Mouse (Mus musculus) lung, postnatal 4 days (tissue): ENCODE measurements at regions not wholly inside any gene's neighbourhood (a gene's known extent, or its start where the extent isn't known, plus 50 kb on each side); places are given as distances from the start of the nearest gene placed in this dataset.

Experiments
- DNase-seq, 2 experiments: peaks; one replicate each; pipeline ENCODE4 v3.0.0; 2021

DNA sequence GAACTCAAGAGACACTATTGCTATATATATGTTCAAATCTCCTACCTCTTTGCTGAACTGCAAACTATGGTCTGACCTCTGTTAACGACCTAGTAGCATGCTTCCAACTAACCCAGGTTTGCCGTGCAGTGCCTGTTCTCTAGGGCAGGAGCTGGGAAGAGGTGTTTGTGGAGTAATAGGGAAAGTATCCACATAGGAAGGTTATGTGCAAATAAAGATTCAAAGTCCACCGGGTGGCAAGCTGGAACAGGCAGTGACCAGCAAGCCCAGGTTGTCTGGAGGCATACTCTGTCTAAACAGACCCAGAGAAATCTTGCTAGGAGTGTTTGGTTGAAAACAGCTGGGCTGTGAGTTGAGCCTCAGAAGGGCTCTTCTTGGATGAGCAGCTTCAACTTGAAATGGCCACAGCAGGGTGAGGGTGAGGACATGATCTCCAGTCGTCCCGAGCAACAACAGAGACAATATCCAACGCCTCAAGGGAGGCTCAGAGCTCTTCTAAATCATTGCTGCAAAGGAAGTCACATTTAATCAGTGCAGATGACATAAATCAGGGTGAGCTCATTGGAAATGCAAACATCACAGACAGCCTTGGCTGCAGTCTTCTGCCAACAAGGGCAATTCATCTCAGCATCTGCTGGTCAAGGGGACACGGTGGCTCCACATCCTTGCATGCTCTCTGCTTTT is 846.7 kb downstream of the Synb start:
- no peak for DNase-seq

DNA sequence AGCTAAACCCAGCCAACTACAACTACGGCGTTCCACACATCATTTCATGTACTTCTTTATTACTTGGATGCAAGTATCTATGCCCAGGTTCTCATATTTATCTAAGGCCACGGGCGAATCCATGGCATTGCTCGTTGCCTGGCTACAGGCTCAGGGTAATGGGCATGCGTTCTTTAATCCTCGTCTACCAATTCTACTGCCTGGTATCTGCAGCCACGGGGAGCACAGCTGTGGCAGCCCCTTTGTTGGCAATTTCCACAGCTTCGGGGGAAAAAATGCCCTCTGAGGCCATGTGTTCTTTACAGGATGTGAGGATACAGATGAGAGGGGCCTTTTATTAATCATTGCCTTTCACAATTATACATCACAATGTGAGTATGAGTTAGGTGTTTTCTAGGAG is 860.8 kb downstream of the Synb start:
- no peak for DNase-seq

GRCm38 (mm10) chr14:68432111-68432510 is 862.0 kb downstream of the Synb start:
- peak; percentile 9 to 29 for DNase-seq

DNA sequence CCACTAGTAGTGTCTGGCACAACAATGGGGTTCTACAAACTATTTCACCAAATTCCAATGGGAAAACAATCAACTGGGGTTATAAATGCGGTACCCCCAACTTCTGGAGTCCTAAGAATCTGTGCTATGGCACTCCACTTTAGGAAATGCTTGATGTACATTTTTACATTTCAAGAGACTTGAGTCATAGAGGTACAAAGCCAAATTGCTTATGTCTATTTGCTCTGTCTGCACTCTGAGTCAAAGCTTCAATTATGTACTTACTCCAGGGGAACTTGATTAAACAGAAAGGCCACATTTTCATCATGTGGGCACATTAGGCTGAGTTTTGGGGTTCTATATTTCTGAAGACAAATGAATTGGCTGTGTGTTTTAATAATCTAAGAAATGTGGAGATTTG is 866.9 kb downstream of the Synb start:
- DNase-seq = no peak

DNA sequence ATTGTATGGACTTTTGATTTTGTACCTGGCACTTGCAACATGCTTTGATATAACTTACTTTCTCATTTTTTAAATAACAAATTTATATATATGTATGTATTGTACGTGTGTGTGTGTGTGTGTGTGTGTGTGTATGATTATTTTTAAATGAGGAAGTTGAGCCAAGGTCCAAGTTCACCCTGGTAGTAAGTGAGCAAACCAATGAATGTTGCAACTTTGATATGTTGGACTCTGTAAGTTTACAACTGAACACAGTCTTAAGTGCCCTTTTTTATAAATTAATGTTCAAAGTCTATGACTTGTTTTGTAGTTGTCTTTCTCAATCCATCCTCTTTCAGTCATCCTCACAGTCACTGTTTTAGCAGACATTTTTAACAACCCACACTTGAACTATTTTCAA is 901.7 kb downstream of the Synb start:
- no peak for DNase-seq

DNA sequence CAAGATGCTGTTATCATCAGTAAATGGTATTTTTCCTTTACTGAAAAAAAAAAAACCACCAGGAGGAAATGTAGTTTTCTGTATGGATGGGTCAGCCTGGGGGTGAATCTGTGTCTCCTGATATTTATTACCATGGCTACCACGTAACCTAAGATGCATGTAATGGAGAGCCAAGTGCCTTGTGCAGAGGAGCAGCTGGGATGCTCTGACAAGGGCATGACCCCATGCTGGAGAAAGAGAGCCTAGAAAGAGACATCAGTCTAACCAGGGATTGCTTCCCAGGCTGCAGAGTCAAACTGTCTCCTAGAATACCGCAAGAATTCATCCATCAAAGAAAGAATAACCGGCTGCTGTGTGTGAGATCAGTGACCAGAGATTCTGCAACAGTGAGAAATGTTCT is 902.2 kb downstream of the Synb start:
- no peak for DNase-seq

DNA sequence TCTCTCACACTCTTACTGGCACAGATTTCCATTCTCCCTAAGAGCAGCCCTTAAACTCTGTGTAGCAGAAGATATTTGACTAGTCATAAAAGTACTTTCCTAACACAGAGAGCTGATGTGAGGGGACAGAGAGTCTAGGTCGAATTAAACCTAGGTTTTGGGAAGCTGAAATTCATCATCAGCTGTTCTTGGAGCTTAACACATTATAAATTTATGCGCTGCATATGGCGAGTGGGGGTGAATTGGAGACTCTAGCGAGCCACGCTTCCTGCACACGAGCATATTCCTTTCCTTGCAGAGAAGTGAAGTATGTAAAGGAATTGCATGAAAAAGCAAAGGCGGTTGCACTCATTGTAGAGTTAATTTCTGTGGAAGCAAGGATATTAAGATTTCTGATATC is 912.4 kb downstream of the Synb start:
- no peak for DNase-seq

- DNase-seq = no peak
These were observed 926.4 kb downstream of the Synb start for GRCm38 (mm10) chr14:68367696-68368095.

DNA sequence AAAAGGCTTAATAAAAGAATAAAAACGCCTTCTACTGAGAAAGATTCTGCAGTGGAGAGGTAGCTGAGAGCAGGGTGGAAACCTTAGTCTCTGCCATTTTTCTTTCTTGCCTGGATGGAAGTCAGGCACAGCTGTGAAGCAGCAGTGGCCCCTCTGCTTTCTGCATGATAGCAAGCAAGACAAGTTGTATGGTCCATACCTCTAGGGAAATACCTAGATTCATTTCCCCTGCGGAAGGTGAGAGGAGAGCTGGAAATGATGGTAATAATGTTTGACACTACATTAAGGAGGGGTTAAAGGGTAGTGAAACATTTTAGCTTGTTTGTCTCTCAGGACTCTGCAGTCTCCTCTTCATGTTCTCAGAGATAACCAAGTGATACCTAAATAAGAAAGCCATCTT is 930.2 kb downstream of the Synb start:
- no peak for DNase-seq

DNA sequence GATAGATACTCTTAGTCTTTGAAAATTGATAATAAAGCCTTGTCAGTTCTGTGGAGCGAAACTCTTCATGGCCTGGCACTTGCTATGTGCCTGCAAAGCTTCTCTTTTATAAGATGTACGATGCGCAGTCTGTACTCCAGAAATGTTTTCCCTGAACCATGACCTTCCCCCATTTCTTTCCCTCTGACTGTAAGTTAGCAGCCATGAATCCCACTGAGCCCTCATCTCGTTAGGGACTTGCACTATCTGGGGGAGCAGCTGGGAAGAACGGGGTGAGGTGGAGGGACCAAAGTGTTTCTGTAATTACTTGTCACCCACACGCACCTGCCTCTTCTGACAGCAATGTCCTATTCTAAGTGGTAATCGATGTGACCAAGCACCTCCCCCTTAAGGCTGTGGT is 932.1 kb downstream of the Synb start:
- no peak for DNase-seq

GRCm38 (mm10) chr14:68361481-68361880 is 932.6 kb downstream of the Synb start:
- DNase-seq = no peak

- DNase-seq = no peak
These were observed 937.7 kb downstream of the Synb start for GRCm38 (mm10) chr14:68356396-68356795.

DNA sequence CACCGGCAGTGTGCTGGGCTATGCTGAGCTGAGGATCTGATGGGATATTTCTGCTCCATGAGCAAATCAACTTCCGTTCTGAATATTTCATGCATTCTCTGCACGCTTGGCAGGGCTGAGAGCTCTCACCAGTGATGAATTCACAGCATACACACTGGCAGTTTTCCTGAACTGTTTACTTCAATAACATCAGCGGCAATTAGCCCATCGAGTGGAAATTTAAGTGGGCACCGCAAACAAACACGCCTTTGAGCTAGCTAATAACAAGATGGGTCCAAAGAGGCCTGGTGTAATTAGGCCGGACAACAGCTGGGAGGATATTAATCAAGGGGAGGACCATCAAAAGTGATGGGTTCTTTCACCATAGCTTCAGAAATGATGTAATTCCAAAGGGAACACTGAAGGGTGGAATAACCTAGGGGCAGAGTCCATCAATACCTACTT is 938.6 kb downstream of the Synb start:
- DNase-seq = no peak

GRCm38 (mm10) chr14:68345527-68345926 is 948.6 kb downstream of the Synb start:
- no peak for DNase-seq

- no peak for DNase-seq
These were observed 949.4 kb downstream of the Synb start for GRCm38 (mm10) chr14:68344715-68345114.

DNA sequence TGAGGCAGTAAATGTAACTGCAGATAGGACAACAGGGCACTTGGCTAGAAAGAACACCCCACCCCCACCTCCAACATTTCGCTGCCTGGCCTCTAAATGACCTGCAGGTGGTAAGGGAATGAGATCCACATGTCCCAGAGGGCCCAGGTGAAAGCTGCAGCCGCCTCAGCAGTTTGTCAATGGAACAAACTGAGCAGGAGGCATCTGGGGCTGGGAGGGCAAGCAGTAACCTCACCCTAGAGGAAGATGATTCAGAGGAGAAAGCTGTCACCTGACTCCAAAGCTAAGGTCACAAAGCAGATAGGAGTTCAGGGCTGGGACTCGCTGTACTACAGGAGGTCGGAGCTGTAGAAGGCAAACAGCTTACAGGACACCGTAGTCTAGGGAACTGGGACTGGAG is 955.7 kb downstream of the Synb start:
- DNase-seq = no peak

- DNase-seq = no peak
These were observed 969.0 kb downstream of the Synb start for GRCm38 (mm10) chr14:68325061-68325460.

GRCm38 (mm10) chr14:68323008-68323407 is 971.1 kb downstream of the Synb start:
- DNase-seq = no peak

GRCm38 (mm10) chr14:68307973-68308660 is 986.0 kb downstream of the Synb start:
- DNase-seq = no peak

DNA sequence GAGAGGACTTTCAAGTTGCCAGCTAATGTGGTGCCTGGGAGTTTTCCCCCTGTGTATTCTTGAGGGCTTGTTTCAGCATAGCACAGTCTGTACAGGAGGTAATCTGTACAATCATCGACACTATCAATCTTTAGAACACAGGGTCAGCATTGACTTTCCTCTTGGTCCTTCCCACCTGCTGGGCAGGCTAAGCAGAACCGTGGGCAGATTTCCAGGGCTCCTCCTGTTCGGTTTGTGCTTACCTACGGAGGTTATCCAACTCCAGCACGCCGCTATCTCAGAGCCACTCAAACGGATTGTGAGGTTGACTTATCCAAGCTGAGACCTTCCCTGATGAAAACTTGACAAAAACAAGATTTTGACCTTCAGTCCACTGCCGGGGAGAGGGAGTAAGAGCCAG is 988.9 kb downstream of the Synb start:
- DNase-seq = no peak

GRCm38 (mm10) chr14:68301710-68302109 is 992.4 kb downstream of the Synb start:
- no peak for DNase-seq

DNA sequence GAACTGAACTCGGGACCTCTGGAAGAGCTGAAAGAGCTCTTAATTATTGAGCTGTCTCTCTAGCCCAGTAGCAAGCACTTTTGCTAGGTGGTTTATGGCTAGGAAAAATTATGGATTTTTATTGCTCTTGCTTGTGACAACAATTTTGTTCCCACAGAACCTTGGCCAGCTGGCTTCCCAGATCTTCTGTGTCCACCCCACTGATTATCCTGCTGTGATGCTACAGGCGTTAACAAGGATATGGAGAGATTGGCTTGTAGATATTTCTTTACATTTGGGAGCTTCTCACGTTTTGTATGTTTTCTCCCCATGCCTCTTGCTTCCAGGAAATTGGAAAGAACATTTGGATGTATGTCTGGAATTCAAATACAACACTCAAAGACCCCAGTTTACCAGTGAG is 1008.6 kb downstream of the Synb start:
- DNase-seq = no peak

- DNase-seq = no peak
These were observed 1032.7 kb downstream of the Synb start for GRCm38 (mm10) chr14:68261436-68261835.

DNA sequence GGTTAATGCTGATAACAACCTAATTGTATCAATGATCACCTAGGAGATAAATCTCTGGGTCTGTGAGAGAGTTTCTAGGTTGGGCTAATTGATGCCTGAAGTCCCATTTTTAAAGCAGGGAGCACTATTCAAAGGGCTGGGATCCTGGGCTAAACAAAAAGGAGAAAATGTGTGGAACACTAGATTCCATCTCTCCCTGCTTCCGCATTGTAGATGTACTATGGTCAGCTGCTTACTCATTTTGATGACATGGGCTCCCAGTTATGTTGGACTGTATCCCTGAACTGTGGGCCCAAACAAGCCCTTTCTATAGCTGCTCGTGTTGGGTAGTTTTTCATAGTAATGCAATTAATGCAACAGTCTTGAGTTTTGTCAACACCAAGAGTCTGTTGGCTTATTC is 1047.1 kb downstream of the Synb start:
- DNase-seq = no peak

- DNase-seq = no peak
These were observed 1054.0 kb downstream of the Synb start for GRCm38 (mm10) chr14:68240146-68240545.
